Mouse (Mus musculus): ENCODE data around the gene Nxnl1.

Nxnl1 gene

GRCm38 (mm10) chr8:71566501-71566900 lies at the start of gene Nxnl1:
Nxnl1 (minus strand) TSS chr8:71566601.
- DNase-seq, result no peak

- no peak for DNase-seq
These were observed 47.0 kb upstream of the Nxnl1 start for GRCm38 (mm10) chr8:71613418-71613817.

GRCm38 (mm10) chr8:71612141-71612540 lies 45.7 kb upstream of the Nxnl1 start:
- DNase-seq, result no peak

GRCm38 (mm10) chr8:71610822-71611651 lies 44.6 kb upstream of the Nxnl1 start, which contains the start of gene Colgalt1:
Colgalt1 (plus strand) TSS chr8:71610998.
- peak; percentile 99 for DNase-seq

GRCm38 (mm10) chr8:71604021-71604420 lies 37.6 kb upstream of the Nxnl1 start:
- no peak for DNase-seq

GRCm38 (mm10) chr8:71602666-71603334 lies 36.4 kb upstream of the Nxnl1 start:
- peak; percentile 89 to 95 for DNase-seq

- DNase-seq, result no peak
These were observed 35.7 kb upstream of the Nxnl1 start for GRCm38 (mm10) chr8:71601939-71602665.

- no peak for DNase-seq
These were observed 32.4 kb upstream of the Nxnl1 start for GRCm38 (mm10) chr8:71598841-71599240.

GRCm38 (mm10) chr8:71598375-71598774 lies 32.0 kb upstream of the Nxnl1 start:
- no peak for DNase-seq

GRCm38 (mm10) chr8:71597451-71597850 lies 31.1 kb upstream of the Nxnl1 start, which contains the start of gene Fam129c:
Fam129c (plus strand) TSS chr8:71597648.
- no peak for DNase-seq

- DNase-seq, result peak in 1 of 2 experiments; percentile 28
These were observed 30.4 kb upstream of the Nxnl1 start for GRCm38 (mm10) chr8:71596798-71597197.

- no peak for DNase-seq
These were observed 30.0 kb upstream of the Nxnl1 start for GRCm38 (mm10) chr8:71596384-71596783.

GRCm38 (mm10) chr8:71595862-71596261 lies 29.5 kb upstream of the Nxnl1 start:
- DNase-seq, result peak; percentile 78 to 90

GRCm38 (mm10) chr8:71594324-71594722 lies 27.9 kb upstream of the Nxnl1 start:
- DNase-seq, result no peak

- DNase-seq, result peak in 1 of 2 experiments; percentile 19
These were observed 27.3 kb upstream of the Nxnl1 start for GRCm38 (mm10) chr8:71593556-71594323.

GRCm38 (mm10) chr8:71592374-71593170 lies 26.2 kb upstream of the Nxnl1 start:
- peak; percentile 80 to 84 for DNase-seq

GRCm38 (mm10) chr8:71591471-71592373 lies 25.3 kb upstream of the Nxnl1 start, which contains the start of gene Pgls:
Pgls (plus strand) TSS chr8:71592176.
- peak; percentile 94 to 95 for DNase-seq

GRCm38 (mm10) chr8:71591017-71591416 lies 24.6 kb upstream of the Nxnl1 start:
- no peak for DNase-seq

- DNase-seq, result no peak
These were observed 22.4 kb upstream of the Nxnl1 start for GRCm38 (mm10) chr8:71588762-71589161.

- peak in 1 of 2 experiments; percentile 59 for DNase-seq
These were observed 20.5 kb upstream of the Nxnl1 start for GRCm38 (mm10) chr8:71586891-71587290.
